Mouse (Mus musculus) stomach, embryonic 15.5 days (tissue): Measurements from ENCODE around the gene Fabp6. TPM values are rescaled to one million over a fixed set of nuclear protein-coding genes. Genes with fewer than 3 reads are reported as not detected.

Source experiments
- ATAC-seq: fragments of 200-750 bp; cut with Nextera tagmentation; 2 replicates; pipeline ENCODE4 v1.8.0; 2017; ENCODE audit warnings: low read depth, moderate number of reproducible peaks, moderate TSS enrichment; ENCODE audit not compliant: insufficient read depth, low FRiP score
- H3K27ac ChIP-seq: fragments of 300-500 bp; sonication (generic); 2 replicates; pipeline ENCODE4 v1.5.1; 2015; ENCODE audit warnings: mild to moderate bottlenecking, inconsistent platforms
- H3K27me3 ChIP-seq: fragments of 300-500 bp; sonication (generic); replicated peaks from 2 replicates; pipeline ENCODE4 v1.6.1; 2015; ENCODE audit warnings: inconsistent platforms
- H3K36me3 ChIP-seq: fragments of 300-500 bp; sonication (generic); 2 replicates; pipeline ENCODE4 v1.6.1; 2015; ENCODE audit warnings: inconsistent platforms
- H3K4me1 ChIP-seq: fragments of 300-500 bp; sonication (generic); 2 replicates; pipeline ENCODE4 v1.6.1; 2015; ENCODE audit warnings: inconsistent platforms
- H3K4me2 ChIP-seq: fragments of 300-500 bp; sonication (generic); 2 replicates; pipeline ENCODE4 v1.6.1; 2015; ENCODE audit warnings: mild to moderate bottlenecking, inconsistent platforms
- H3K4me3 ChIP-seq: fragments of 300-500 bp; sonication (generic); replicated peaks from 2 replicates; pipeline ENCODE4 v1.5.1; 2015; ENCODE audit warnings: inconsistent platforms
- H3K9ac ChIP-seq: fragments of 300-500 bp; sonication (generic); 2 replicates; pipeline ENCODE4 v1.6.1; 2015; ENCODE audit warnings: inconsistent platforms
- H3K9me3 ChIP-seq: fragments of 300-500 bp; sonication (generic); 2 replicates; pipeline ENCODE4 v1.6.1; 2016; ENCODE audit warnings: inconsistent platforms
- WGBS: fragments of 180-500 bp; shearing (Covaris S2); methylation state at CpG from one replicate; pipeline ENCODE4 v1.1.7; 2015; 5-methylcytosine and 5-hydroxymethylcytosine counted together
- polyA plus RNA-seq: library from polyadenylated mRNA; unstranded; fragments of >200 nt; fragmentation: Nextera tagmentation; extraction: Ambion mirVana; gene quantifications from 2 replicates; pipeline ENCODE4 v1.2.1, GENCODE M21; 2015

Gene Fabp6
- polyA plus RNA-seq, 1 experiment from 2014 or later, result 11.2 TPM

DNA sequence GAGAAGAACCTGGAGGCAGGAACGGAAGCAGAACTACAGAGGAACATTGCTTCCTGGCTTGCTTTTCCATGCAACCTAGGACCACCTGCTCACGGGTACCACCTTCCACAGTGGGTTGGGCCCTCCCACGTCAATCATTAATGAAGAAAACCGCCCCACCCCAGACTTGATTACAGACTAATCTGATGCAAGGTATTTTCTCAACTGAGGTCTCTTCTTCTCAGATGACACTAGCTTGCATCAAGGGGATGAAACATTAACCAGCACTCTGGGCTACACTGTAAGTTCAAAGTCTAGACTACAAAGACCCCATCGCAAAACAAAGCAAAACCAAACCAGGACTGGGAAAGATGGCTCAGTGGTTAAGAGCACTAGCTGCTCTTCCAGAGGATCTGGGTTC is 20.4 kb upstream of the Fabp6 start:
- Histone ChIP-seq H3K9me3 (no peaks in the 10 kb centered on the region), H3K4me2 (no peak overlapping the region), H3K4me1 (peaks cover 19% of the 10 kb centered on the region), H3K27me3 (no peaks in the 10 kb centered on the region), H3K9ac (no peak overlapping the region), H3K36me3 (no peaks in the 10 kb centered on the region), H3K27ac (no peak overlapping the region), H3K4me3 (no peak overlapping the region)
- no peak for ATAC-seq
- 63% methylated on average over 5 of the region's 5 CpGs for WGBS

DNA sequence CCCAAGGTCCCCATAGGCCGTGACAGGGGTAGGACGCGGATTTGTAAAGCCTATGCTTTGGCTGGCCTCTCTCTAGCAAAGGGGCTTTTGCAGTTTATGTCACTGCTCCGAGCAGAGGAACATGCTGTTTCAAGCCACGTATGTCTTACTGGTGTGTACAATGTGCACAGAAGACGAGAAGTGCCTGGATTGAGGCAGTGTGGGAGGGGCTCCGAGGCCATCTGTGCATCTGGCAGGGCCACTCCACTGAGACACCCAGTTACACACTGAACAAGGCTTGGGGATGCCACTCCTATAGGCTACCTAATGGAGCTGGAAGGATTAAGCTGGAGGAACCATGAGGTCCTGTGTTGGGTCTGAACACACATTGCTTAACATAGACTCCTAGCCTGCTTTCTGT is 17.1 kb upstream of the Fabp6 start:
- peak; percentile 20; the same call in 1 of the 2 replicates for ATAC-seq
- no peak overlapping the region for H3K9ac ChIP-seq
- H3K4me2 ChIP-seq, result no peak overlapping the region
- no peak overlapping the region for H3K4me3 ChIP-seq
- no peaks in the 10 kb centered on the region for H3K27me3 ChIP-seq
- H3K36me3 ChIP-seq, result no peaks in the 10 kb centered on the region
- peaks cover 13% of the 10 kb centered on the region for H3K4me1 ChIP-seq
- H3K27ac ChIP-seq, result peak overlapping the region; percentile 65
- WGBS, result 58% methylated on average over 7 of the region's 7 CpGs
- no peaks in the 10 kb centered on the region for H3K9me3 ChIP-seq

DNA sequence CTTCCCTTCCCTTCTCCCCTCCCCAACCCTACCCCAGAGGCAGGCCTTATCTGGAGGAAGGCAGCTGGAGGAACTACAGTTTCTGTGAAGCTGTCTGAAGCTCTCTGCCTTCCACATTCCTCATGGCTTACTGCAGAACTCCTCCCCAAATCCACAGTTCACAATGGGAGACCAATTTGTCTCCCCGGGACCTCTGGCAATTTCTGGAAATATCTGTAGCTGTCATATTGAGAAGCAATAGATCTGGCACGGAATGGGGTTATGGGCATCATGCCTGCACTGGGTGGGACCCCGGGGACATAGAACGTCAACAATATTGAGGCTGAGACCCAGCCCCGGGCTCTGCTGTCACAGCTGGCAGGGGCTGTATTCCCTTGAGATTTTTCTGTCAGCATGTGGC is 16.6 kb upstream of the Fabp6 start:
- no peak overlapping the region for H3K4me3 ChIP-seq
- peak; percentile 34; the same call in 1 of the 2 replicates for ATAC-seq
- no peak overlapping the region for H3K9ac ChIP-seq
- H3K9me3 ChIP-seq, result no peaks in the 10 kb centered on the region
- H3K27ac ChIP-seq, result peak overlapping the region; percentile 65
- 35% methylated on average over 5 of the region's 5 CpGs for WGBS
- H3K4me2 ChIP-seq, result no peak overlapping the region
- H3K36me3 ChIP-seq, result no peaks in the 10 kb centered on the region
- peaks cover 14% of the 10 kb centered on the region for H3K4me1 ChIP-seq
- H3K27me3 ChIP-seq, result no peaks in the 10 kb centered on the region

DNA sequence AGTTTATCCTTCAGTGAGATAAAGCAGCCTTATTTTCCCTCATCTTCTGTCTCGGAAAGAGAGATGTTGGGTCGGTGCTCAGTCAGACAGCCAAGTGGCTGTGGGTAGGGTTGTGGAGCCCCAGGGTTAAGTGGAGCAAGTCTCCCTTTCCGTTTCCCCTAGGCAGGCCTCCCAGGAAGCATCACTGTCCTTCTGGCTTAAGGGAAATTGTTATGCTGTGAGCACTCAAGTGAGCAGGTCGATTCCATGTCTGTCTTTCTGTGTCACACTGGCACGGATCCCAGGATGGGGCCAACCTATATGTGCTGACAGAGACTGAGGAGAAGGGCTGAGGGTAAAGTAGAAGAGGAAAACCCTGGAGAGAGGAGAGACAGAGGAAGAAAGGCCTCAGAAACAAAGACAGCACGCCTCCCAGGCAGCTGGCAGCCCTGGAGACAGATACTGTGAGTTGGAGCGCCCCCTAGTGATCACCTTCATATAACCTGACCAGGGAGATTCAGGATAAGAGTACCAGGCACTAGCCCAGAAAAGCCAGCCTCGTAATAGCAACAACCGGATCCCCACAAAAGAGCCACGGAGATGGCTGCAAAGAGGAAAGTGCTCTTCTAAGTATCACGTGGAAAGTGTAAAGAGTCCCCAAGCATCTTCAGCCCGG is 11.6 kb upstream of the Fabp6 start:
- Histone ChIP-seq H3K4me3 (no peak overlapping the region), H3K27me3 (no peaks in the 10 kb centered on the region), H3K9me3 (no peaks in the 10 kb centered on the region), H3K9ac (no peak overlapping the region), H3K36me3 (no peaks in the 10 kb centered on the region), H3K4me1 (peaks cover 13% of the 10 kb centered on the region), H3K27ac (peak overlapping the region; percentile 41; the same call in 1 of the 2 replicates), H3K4me2 (no peak overlapping the region)
- ATAC-seq, result peak; percentile 38; the same call in 1 of the 2 replicates
- 26% methylated on average over 12 of the region's 12 CpGs for WGBS

DNA sequence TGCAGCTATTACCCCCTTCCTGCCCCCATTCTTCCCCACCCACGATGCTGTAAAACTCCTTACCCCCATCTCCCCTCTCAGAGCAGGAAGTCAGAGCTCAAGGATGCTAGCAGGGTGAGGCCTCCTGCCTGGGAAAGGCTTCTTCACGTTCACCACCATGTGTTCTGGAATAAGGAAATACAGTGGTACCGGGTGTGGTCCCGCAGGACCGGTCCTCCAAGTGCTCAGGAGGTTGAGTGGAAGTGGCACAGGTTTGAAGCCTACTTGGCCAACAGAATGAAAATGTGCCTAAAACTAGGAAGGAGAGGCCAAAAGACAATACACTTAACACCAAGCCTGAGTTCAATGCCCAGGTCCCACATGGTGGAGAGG is 9.3 kb upstream of the Fabp6 start:
- no peaks in the 10 kb centered on the region for H3K9me3 ChIP-seq
- no peak overlapping the region for H3K4me3 ChIP-seq
- H3K36me3 ChIP-seq, result no peaks in the 10 kb centered on the region
- H3K27ac ChIP-seq, result no peak overlapping the region
- 70% methylated on average over 5 of the region's 5 CpGs for WGBS
- H3K27me3 ChIP-seq, result no peaks in the 10 kb centered on the region
- no peak for ATAC-seq
- no peak overlapping the region for H3K9ac ChIP-seq
- H3K4me2 ChIP-seq, result no peak overlapping the region
- 0 out of 2 replicates have a peak, but pooled peaks cover 6% of the 10 kb centered on the region for H3K4me1 ChIP-seq

DNA sequence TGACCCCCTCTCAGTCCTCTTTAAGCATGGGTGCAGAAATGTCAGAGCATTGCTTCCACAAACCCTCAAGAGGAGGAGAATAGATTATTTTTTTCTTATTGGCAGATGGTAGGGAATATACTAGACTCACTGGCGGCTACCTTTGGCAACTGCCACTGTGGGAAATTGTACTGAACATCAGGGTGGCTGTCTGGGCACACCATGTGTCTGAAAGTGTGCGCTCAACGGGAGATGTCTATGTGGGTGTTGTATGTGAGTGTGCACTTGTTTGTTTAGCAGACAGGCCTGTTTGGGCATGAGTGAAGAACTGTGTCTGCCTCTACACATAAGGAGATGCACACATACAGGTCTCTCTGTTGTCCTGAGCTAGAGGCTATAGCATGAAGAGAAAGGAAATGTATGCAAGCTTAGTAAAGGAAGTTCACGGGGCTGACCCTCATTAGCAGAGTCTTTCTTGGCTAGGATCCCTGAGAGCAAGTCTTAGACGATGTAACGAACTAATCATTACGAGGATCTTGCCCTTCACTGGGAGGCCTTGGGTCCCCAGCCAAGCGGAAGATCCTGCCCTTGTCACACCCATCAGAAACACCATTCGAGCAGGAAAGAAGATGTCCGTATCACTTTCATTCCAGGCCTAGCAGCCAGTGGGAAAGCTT is 8.8 kb upstream of the Fabp6 start:
- ATAC-seq, result no peak
- Histone ChIP-seq H3K4me2 (no peak overlapping the region), H3K27ac (no peak overlapping the region), H3K9ac (no peak overlapping the region), H3K27me3 (no peaks in the 10 kb centered on the region), H3K36me3 (no peaks in the 10 kb centered on the region), H3K4me1 (0 out of 2 replicates have a peak, but pooled peaks cover 6% of the 10 kb centered on the region), H3K9me3 (no peaks in the 10 kb centered on the region), H3K4me3 (no peak overlapping the region)
- 70% methylated on average over 10 of the region's 10 CpGs for WGBS

DNA sequence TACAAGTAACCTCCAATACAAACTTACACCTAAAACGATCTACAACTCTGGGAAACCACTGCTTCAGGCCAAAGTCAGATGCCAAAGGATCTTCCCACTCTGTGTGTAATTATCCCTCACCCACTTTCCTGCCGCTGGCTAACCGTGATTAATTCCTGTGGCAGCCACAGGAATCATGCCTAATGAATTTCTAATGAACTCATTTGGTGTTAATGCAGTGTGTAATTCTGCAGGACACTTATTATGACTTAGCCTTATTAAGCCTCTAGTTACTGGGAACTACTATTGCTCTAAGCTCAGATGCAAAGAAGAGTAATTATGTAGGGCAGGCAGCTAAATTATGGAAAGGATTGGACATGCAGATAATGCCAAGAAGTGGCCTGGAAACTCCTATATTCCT is 7.1 kb upstream of the Fabp6 start:
- Histone ChIP-seq H3K27ac (no peak overlapping the region), H3K27me3 (no peaks in the 10 kb centered on the region), H3K9ac (no peak overlapping the region), H3K4me1 (0 out of 2 replicates have a peak, but pooled peaks cover 6% of the 10 kb centered on the region), H3K9me3 (no peaks in the 10 kb centered on the region), H3K4me2 (no peak overlapping the region), H3K4me3 (no peak overlapping the region), H3K36me3 (no peaks in the 10 kb centered on the region)
- ATAC-seq, result no peak
- 83% methylated on average over 3 of the region's 3 CpGs for WGBS

DNA sequence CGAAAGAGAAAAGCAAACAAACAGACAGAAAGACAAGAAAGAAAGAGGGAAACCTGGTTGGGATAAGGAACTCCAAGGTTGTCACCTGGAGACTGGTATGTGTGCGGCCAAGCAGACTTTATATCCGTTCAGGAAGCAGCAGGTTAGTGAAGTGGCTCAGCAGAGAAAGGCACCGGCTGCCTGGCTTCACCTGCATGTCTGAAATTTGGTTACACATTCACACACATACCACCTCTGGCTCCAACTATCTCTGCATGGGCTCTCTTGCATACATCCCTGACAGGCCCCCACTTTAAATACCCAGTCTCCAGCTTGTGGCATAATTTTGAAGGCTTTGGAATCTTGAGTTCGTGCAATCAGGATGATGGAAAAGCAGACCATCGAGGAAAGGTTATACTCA is 4.5 kb upstream of the Fabp6 start:
- H3K27ac ChIP-seq, result no peak overlapping the region

DNA sequence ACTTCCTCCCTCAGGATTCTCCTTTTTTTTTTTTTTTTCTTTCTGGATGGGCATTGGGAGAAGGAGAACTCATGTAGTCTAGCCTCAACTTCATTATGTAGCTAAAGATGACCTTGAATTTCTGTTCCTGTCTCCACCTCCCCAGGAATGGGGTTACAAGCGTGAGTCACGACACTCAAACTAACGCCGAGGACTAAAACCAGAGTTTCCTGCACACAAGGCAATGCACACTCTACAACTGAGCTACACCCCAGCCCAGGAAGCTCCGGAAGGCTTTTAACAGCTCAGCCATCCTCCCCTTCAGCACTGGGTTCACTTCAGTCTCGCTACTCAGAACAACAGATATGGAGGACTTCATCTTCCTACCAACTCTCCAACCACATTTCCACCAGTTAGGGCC is 3.6 kb upstream of the Fabp6 start:
- no peak overlapping the region for H3K27ac ChIP-seq
- H3K9ac ChIP-seq, result no peak overlapping the region
- H3K4me3 ChIP-seq, result no peak overlapping the region
- 83% methylated on average over 6 of the region's 6 CpGs for WGBS
- no peak overlapping the region for H3K4me2 ChIP-seq
- H3K4me1 ChIP-seq, result no peaks in the 10 kb centered on the region
- H3K27me3 ChIP-seq, result no peaks in the 10 kb centered on the region
- no peaks in the 10 kb centered on the region for H3K36me3 ChIP-seq
- H3K9me3 ChIP-seq, result no peaks in the 10 kb centered on the region
- ATAC-seq, result no peak

More for the DNA sequence above, 4.5 kb upstream of the Fabp6 start:
- H3K27me3 ChIP-seq, result no peaks in the 10 kb centered on the region
- no peak overlapping the region for H3K9ac ChIP-seq
- H3K4me1 ChIP-seq, result no peaks in the 10 kb centered on the region
- no peak overlapping the region for H3K4me2 ChIP-seq
- no peaks in the 10 kb centered on the region for H3K36me3 ChIP-seq
- H3K9me3 ChIP-seq, result no peaks in the 10 kb centered on the region
- 79% methylated on average over 6 of the region's 6 CpGs for WGBS
- H3K4me3 ChIP-seq, result no peak overlapping the region
- no peak for ATAC-seq

DNA sequence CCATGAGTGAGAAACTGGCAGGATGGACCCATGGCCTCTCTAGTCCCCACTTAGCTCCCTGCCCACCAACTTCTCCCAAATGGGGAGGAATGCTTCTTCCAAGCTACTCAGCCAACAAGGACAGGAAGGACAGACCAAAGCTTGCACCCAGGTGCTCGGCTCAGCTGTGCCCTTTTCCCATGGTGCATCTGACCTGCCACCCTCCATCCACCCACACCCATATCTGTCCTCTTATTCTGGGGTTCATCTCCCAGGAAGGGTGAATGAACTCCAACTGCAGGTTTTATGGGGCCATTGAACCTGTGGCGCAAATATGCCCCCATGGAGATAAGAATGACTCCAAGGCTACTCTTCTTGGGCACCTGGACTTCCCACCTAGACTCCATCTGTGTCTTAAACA is 2.9 kb upstream of the Fabp6 start:
- no peak overlapping the region for H3K27ac ChIP-seq
- H3K4me3 ChIP-seq, result no peak overlapping the region
- H3K27me3 ChIP-seq, result no peaks in the 10 kb centered on the region
- 78% methylated on average over 2 of the region's 2 CpGs for WGBS
- no peaks in the 10 kb centered on the region for H3K36me3 ChIP-seq
- no peak for ATAC-seq
- no peaks in the 10 kb centered on the region for H3K9me3 ChIP-seq
- no peaks in the 10 kb centered on the region for H3K4me1 ChIP-seq
- H3K9ac ChIP-seq, result no peak overlapping the region
- H3K4me2 ChIP-seq, result no peak overlapping the region

DNA sequence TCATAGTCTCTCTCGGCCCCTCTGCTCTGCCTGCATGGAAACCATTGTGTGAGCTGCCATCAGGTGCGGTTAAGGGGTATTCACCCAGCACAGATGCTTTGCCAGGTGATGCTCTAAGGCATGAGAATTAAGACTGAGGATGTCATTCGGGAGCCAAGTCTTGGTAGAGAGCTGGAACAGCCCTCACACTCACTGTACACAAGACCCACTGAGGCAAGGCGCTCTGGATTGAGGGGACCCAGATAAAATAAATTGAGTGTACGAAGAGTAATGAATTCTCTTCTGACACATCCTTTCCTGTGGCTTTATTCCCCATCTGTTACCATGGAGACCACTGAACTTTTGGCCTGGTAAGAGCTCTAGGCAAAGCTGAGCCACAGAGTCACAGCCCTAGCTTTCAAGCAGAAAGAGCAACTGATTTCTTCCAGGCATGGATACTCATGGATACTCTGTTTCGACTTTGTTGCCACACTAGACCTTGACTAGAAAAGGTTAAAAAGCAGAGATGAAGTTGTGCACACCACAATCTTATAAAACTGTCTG is 11.7 kb downstream of the Fabp6 start:
- Histone ChIP-seq H3K4me1 (no peaks in the 10 kb centered on the region), H3K27me3 (no peaks in the 10 kb centered on the region), H3K36me3 (0 out of 2 replicates have a peak, but pooled peaks cover 8% of the 10 kb centered on the region), H3K4me3 (no peak overlapping the region), H3K9ac (no peak overlapping the region), H3K27ac (no peak overlapping the region), H3K4me2 (no peak overlapping the region), H3K9me3 (no peaks in the 10 kb centered on the region)
- WGBS, result 48% methylated on average over 6 of the region's 6 CpGs
- no peak for ATAC-seq

DNA sequence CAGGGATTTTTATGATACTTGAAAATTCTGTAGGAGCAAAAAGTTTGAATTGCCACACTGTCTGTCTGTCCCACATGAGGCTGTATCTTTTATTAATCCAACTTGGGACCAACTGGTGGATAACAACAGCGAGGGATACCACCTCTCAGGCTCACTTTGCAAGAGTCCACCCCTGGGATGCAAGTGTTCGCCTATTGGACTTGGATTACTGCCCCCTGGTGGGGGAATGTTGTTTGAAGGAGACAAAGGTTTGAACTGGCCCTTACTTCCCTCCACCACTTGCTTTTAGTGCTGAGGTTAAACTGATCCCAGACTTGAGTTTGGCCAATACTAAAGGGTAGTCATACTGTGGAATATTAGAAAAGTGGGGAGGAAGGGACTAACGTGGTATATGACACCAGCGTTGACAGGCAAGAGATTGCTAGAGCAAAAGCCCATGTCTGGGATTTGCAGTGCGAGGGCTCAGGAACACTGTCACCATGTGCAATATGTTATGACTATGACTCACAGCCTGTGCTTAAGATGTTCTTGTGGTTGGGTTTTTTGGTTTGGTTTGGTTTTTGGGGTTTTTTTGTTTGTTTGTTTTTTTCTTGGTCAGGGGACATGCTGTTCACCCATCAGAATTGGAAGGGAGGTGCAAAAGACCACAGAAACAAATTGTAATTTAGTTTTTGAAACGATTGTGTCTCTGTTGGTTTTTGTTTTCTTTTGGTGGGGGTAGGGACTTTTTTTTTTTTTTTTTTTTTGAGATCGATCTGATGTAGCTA is 14.8 kb downstream of the Fabp6 start, which contains the start of gene 4933415A04Rik:
TSS of gene 4933415A04Rik (plus strand) at position 717 of the 767 bp plus-strand sequence.
- Histone ChIP-seq H3K4me1 (no peaks in the 10 kb centered on the region), H3K36me3 (0 out of 2 replicates have a peak, but pooled peaks cover 12% of the 10 kb centered on the region), H3K27me3 (no peaks in the 10 kb centered on the region), H3K9me3 (no peaks in the 10 kb centered on the region), H3K4me3 (no peak within 1 kb of the TSS), H3K27ac (no peak within 1 kb of the TSS), H3K4me2 (no peak within 1 kb of the TSS), H3K9ac (no peak within 1 kb of the TSS)
- 67% methylated on average over 7 of the region's 7 CpGs for WGBS
- no peak for ATAC-seq
